Mouse (Mus musculus): ENCODE results near the gene Prrt2. TPM values are rescaled to one million over a fixed set of nuclear protein-coding genes. Genes with fewer than 3 reads are reported as not detected.

Prrt2 gene
- total RNA-seq, 2 experiments from 2014 or later: 246 to 261 TPM

GRCm38 (mm10) chr7:127020491-127020890, 520 bp downstream of the Prrt2 start:
- DNase-seq (ENCODE audit: low spot score in 2 of 2): peak in 1 of 2 experiments; percentile 37

GRCm38 (mm10) chr7:127020031-127020430, 980 bp downstream of the Prrt2 start:
- DNase-seq (ENCODE audit: low spot score in 2 of 2): peak in 1 of 2 experiments; percentile 22

DNA sequence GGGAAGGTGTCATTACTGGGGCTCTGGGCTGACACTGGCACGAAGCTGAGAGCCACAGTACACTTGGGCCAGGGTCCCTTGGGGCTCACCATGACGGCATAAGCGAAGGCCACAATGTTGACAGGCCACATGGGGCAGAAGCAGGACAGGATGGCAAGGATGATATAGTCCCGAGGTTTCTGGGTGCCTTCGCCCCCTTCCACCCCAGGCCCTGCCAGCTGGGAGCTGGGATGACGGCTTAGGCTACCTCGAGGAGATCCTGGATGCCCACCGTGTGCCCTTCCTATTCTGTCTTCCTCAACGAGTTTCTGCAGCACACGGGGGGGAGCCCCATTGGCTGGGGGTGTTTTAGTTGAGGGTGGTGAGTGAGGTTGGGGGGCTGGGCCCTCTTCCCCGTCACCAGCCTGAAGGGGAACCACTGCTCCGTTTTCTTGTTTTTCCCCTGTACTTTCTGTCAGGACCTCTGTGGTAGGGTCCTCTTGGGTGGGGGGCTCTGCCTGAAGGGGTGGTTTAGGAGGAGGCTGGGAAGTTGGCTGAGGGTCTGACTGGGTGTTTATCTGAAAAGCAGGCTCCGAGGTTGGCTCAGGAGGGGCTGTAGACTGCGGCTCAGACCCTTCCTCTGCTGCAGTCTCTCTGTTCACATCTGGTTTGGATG, 1.6 kb downstream of the Prrt2 start:
- DNase-seq (ENCODE audit: low spot score in 2 of 2): peak in 1 of 2 experiments; percentile 15

DNA sequence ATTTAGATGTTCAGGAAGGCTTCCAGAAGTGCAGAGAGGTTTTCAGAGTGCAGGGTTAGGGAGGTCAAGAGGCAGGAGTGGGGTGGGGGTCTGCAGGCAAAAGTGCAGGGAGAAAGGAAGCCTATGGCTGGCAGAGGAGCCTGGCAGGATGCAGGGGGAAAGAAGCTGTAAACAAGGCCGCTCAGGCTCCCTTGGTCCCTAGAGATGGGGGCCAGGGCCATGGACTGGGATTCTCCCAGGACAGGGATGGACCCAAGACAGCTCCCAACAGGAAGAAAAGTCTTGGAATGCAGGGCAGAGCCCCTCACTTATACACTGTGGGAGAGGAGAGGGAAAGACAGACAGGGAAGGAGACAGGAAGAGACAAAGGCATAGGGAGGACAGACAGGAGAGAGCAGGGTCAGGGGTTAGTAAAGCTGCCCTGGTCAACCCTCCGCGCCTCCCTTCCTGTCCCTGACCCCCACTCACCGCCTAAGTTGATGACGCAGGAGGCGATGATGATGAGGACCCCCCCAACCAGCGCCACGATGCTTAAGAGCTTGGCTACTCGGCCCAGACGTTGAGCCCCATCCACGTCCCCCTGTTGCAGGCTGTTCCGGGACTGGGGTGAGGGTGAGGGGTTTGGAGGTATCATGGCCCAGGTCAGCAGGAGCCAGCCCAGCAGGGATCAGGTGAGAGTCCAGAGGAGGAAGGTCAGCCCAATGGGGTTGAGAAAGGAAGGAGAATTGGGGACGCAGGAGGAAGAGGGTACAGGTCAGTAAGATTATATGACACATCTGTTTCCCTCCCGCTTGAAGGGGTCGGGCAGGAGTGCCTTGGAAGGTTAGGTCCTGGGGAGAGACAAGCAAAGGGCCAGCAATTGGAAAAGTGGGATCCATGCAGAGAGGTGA, 2.4 kb downstream of the Prrt2 start:
- DNase-seq (ENCODE audit: low spot score in 2 of 2): no peak

GRCm38 (mm10) chr7:127017950-127018345, 3.1 kb downstream of the Prrt2 start:
- peak in 1 of 2 experiments; percentile 13 for DNase-seq (ENCODE audit: low spot score in 2 of 2)

GRCm38 (mm10) chr7:127016971-127017949, 3.8 kb downstream of the Prrt2 start, which contains the start of gene Pagr1a:
TSS of gene Pagr1a (minus strand) at chr7:127017352.
- DNase-seq (ENCODE audit: low spot score in 2 of 2): peak; percentile 96 to 99

- DNase-seq (ENCODE audit: low spot score in 2 of 2): no peak
Measured at GRCm38 (mm10) chr7:127016486-127016938, 4.5 kb downstream of the Prrt2 start.

GRCm38 (mm10) chr7:127016481-127016485, 4.7 kb downstream of the Prrt2 start, which contains the start of gene Pagr1b:
TSS of gene Pagr1b (minus strand) at chr7:127016484.
- DNase-seq (ENCODE audit: low spot score in 2 of 2): no peak

DNA sequence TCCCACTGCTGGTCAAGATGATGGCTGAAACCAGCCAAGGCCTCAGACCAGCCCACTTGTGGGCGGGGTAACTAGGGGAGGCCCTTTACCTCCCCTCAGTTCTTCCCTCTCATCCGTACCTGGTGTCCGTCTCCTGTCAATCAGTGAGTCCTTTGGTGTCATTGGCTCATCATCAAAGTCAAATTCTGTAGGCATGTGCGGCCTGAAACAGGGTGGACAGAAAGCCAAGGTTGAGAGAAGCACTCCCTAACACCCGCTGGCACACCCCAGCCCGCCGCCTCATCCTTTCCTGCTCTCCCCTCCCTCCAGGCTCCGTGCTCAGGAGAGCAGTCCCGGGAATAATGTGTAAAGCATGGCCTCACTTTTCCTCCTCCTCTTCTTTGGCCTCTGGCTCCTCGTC, 4.9 kb downstream of the Prrt2 start:
- DNase-seq (ENCODE audit: low spot score in 2 of 2): peak in 1 of 2 experiments; percentile 15

DNA sequence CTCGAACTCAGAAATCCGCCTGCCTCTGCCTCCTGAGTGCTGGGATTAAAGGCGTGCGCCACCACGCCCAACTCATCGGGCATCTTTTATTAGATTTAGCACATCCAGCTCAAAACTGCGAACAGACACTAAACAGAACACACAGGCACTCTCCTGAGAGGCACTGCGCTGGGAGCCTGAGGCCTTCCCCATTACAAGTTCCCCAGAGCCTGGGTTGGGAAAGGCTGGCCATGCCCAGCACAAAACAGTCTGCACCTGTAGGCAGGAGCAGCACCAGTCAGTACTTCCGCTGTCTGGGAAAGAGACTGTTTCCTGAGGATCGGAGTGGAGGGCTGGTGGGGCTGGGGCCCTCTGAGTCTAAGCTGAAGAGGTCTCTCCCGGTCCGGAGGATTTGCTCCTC, 6.0 kb downstream of the Prrt2 start:
- DNase-seq (ENCODE audit: low spot score in 2 of 2): no peak

DNA sequence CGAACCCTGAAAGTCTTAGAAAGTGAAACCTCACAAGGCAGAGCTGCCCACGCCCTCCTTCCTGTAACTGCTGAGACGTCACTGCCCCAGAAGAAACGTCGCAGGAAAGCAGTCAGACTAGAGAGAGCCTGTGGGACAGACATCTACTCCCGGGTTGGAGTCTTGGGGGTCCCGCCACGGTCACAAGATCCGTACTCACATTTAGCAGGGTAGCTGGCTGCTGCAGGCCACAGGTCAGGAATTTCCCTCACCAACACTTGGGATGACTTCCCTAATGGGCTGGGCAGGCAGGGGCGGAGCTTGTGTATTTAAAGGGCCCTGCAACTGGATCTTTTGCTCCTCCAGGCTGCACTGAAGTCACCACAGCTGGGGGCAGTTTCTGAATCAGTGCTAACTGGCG, 6.7 kb downstream of the Prrt2 start, which contains the start of gene Mvp:
TSS of gene Mvp (minus strand) at position 302 of the 400 bp plus-strand sequence.
- peak in 1 of 2 experiments; percentile 35 for DNase-seq (ENCODE audit: low spot score in 2 of 2)

- DNase-seq (ENCODE audit: low spot score in 2 of 2): no peak
Measured at GRCm38 (mm10) chr7:127013385-127013784, 7.6 kb downstream of the Prrt2 start.

- DNase-seq (ENCODE audit: low spot score in 2 of 2): no peak
Measured at GRCm38 (mm10) chr7:127012845-127013244, 8.2 kb downstream of the Prrt2 start.

DNA sequence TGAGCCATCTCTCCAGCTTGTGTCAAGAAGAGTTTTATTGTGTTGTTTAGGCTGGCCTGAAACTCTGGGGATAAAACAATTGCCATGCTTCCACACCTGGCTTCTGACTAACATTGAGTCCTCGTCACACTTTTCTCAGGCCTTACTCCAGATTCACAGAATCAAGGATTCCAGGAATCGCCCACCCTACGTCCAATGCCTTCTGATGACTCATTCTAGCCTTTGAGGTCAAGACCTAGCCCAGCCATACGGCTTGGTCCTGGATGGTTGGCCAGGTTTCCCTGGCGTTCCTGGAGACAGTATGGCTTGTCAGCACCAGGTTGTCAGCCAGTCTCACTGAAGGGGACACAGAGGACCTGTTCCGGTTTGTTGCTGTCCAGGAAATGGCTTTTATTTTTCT, 8.6 kb downstream of the Prrt2 start:
- DNase-seq (ENCODE audit: low spot score in 2 of 2): no peak

- no peak for DNase-seq (ENCODE audit: low spot score in 2 of 2)
Measured at GRCm38 (mm10) chr7:127011717-127012116, 9.3 kb downstream of the Prrt2 start.

DNA sequence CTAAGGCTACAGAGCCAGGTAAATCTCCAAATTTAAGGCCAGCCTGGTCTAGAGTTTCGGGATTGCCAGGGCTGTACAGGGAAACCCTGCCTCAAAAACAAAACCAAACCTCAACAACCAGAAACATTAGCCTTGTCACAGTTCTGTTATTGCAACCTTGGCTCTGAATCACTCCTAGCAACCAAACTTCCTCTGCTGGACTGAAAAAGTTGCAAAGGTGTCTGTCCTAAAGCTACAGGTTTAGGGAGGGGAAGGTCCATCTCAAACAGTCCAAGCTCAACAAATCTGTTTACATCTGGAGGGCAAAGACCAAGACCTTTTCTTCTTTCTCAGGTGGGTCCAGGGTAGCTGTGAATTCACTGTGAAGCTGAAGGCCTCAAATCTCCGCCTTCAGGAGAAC, 10.0 kb downstream of the Prrt2 start:
- DNase-seq (ENCODE audit: low spot score in 2 of 2): no peak

GRCm38 (mm10) chr7:127009307-127010085, 11.5 kb downstream of the Prrt2 start:
- DNase-seq (ENCODE audit: low spot score in 2 of 2): peak in 1 of 2 experiments; percentile 23

DNA sequence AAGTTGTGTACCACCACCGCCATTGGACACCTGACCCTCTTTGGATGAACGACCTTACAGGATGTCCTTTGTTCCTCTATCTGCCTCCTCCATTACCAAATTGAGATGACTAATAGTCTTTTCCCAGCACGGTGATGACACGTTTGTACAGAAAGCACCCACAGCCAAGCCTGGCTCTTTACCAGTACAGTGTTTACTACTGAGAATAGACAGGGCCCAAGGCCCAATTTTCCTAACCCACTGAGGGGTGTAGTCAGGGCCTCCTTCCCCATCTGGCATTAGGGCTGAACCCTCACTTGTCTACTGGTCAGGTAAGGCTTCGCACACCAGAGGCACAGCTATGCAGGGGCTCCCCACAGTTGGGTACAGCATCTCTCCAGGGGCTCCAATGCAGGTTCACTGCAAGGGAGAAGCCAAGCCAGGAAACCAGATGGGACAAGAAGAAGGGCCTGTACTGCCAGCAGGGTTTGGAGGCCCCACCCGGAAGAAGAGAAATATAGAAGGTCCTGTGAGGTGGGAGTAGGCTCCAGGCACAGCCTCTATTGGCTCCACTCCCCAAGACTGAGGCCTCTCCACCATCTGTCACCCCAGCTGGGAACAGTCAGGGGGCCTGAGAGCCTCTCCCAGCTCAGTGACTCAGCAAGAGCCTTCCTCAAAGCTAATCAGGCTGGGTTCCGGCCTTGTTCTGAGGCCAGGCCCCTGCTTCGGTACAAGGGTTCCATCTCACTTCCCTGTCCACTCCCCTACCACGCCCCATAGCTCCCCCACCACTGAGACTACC, 12.6 kb downstream of the Prrt2 start:
- peak; percentile 89 to 93 for DNase-seq (ENCODE audit: low spot score in 2 of 2)

GRCm38 (mm10) chr7:127007313-127008024, 13.5 kb downstream of the Prrt2 start:
- no peak for DNase-seq (ENCODE audit: low spot score in 2 of 2)

All from layer of hippocampus, adult 18-20 months (tissue).